12 mouse cellular contexts compared by ENCODE assay signal in the genomic region with DNA sequence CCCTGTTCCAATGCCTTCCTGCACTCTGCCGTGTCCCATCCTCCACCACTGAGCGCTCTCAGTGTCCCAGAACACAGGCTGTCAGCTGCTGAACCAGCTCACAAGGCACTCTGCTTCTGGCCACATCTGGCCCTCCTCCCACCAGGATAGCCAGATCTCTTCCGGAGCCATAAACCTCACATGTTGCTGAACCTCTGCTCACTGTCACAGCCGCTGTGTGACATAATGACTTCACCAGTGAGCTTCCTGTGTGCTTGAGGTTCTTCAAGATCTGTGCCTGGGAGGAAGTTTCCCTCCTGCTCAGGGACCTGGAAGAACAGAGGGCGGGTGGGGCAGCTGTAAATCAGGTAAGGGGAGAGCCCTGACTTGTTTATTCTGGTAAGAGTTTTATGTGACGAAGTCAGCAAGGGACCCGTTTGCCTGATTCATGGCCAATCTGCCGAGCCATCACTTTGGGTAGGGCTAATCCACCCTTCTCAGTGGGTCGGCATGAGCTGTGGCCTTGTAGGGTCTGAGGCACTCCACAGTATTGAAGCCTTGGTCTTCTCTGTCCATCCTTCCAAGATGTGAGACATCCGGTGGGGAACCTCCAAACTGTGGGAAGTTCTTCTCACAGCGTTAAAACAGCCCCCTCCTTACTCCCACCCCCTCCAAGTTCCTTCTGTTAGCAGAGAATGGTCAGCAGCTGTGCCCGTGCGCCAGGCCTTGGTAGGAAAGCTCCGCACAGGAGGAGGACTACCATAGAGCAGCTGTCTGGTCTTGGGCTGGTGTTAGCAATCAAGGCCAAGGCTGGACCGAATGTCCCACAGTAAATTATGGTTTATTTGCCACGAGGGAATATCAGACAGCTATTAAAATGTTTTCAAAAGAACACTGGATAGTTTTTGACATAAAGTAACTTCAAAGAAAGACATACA. TPM values are rescaled to one million over a fixed set of nuclear protein-coding genes. Genes with fewer than 3 reads are reported as not detected.
A peak's percentile ranks its signal among the peaks of the same experiment; 100 is the strongest.
DNase-seq lines count a peak whose midpoint lies in the region; ATAC-seq and TF ChIP-seq lines count a peak whose summit lies in the region.
"Had no signal": no experiment of that assay in that cellular context is flagged by ENCODE, and none has a peak within 500 bp of the region (broad histone marks: within the 10 kb centered on the region; RNA-seq: fewer than 3 reads in every experiment).

No protein-coding gene starts in this region.

- intact Hi-C loops in left cerebral cortex, postnatal 14 days (cut with DNase I) = no loop called here

- peaks cover 18% of the 10 kb centered on the region for H3K4me1 ChIP-seq in neural tube, embryonic 15.5 days
- H3K4me1 ChIP-seq in heart, embryonic 12.5 days (replicated peaks) = peaks cover 10% of the 10 kb centered on the region; the same call in 1 of the 2 replicates
- H3K4me1 ChIP-seq in midbrain, postnatal 0 days (ENCODE audit: insufficient read depth, low read length) = no peaks in the 10 kb centered on the region
- H3K4me1 ChIP-seq: heart, embryonic 15.5 days had no signal

- H3K4me2 ChIP-seq in neural tube, embryonic 15.5 days = no peak overlapping the region
- H3K4me2 ChIP-seq in heart, embryonic 12.5 days = no peak overlapping the region
- H3K4me2 ChIP-seq in midbrain, postnatal 0 days (ENCODE audit: low read depth, low read length, poor library complexity, severe bottlenecking) = no peak overlapping the region
- H3K4me2 ChIP-seq: heart, embryonic 15.5 days had no signal

- DNase-seq in neural tube, embryonic 10.5 days (ENCODE audit: extremely low spot score, low spot score) = peak; percentile 45
- DNase-seq in kidney, postnatal 10 days = peak; percentile 56
- peak; percentile 17 to 27 for DNase-seq in thymus, postnatal 36 days
- DNase-seq in midbrain, postnatal 0 days (ENCODE audit: low spot score) = no peak
- no peak for DNase-seq in lung, postnatal 4 days
- DNase-seq in left cerebral cortex, postnatal 14 days (ENCODE audit: low spot score in 2 of 2) = no peak
- DNase-seq: midbrain, embryonic 14.5 days had no signal

- no peaks in the 10 kb centered on the region for H3K9me3 ChIP-seq in neural tube, embryonic 15.5 days (replicated peaks)
- no peaks in the 10 kb centered on the region for H3K9me3 ChIP-seq in heart, embryonic 12.5 days (replicated peaks)
- H3K9me3 ChIP-seq in midbrain, postnatal 0 days (ENCODE audit: low read length) = no peaks in the 10 kb centered on the region
- H3K9me3 ChIP-seq: heart, embryonic 15.5 days had no signal

- WGBS in neural tube, embryonic 15.5 days = 50% methylated on average over 16 of the region's 16 CpGs
- 56% methylated on average over 16 of the region's 16 CpGs for WGBS in heart, embryonic 12.5 days
- WGBS in midbrain, postnatal 0 days = 80% methylated on average over 16 of the region's 16 CpGs

- H3K27me3 ChIP-seq in neural tube, embryonic 15.5 days (replicated peaks) = no peaks in the 10 kb centered on the region
- no peaks in the 10 kb centered on the region; the same call in 1 of the 2 replicates for H3K27me3 ChIP-seq in heart, embryonic 12.5 days (replicated peaks)
- no peaks in the 10 kb centered on the region for H3K27me3 ChIP-seq in midbrain, postnatal 0 days (ENCODE audit: insufficient read depth, low read length)
- H3K27me3 ChIP-seq: heart, embryonic 15.5 days had no signal

- H3K27ac ChIP-seq in neural tube, embryonic 15.5 days (replicated peaks) = no peak overlapping the region
- H3K27ac ChIP-seq in heart, embryonic 12.5 days (ENCODE audit: poor library complexity, severe bottlenecking) = no peak overlapping the region
- H3K27ac ChIP-seq in midbrain, postnatal 0 days (ENCODE audit: low read depth, low read length) = no peak overlapping the region
- H3K27ac ChIP-seq: heart, embryonic 15.5 days; left cerebral cortex, adult 2 months had no signal

- H3K4me3 ChIP-seq in neural tube, embryonic 15.5 days (replicated peaks) = no peak overlapping the region
- no peak overlapping the region for H3K4me3 ChIP-seq in heart, embryonic 12.5 days
- H3K4me3 ChIP-seq in midbrain, postnatal 0 days (ENCODE audit: low read depth, low read length) = no peak overlapping the region
- H3K4me3 ChIP-seq: heart, embryonic 15.5 days; left cerebral cortex, adult 2 months had no signal

- no peaks in the 10 kb centered on the region for H3K36me3 ChIP-seq in neural tube, embryonic 15.5 days
- H3K36me3 ChIP-seq in heart, embryonic 12.5 days = no peaks in the 10 kb centered on the region
- H3K36me3 ChIP-seq in midbrain, postnatal 0 days (ENCODE audit: insufficient read depth, low read length) = no peaks in the 10 kb centered on the region
- H3K36me3 ChIP-seq: heart, embryonic 15.5 days had no signal

- no peak overlapping the region for H3K9ac ChIP-seq in neural tube, embryonic 15.5 days (replicated peaks)
- no peak overlapping the region for H3K9ac ChIP-seq in heart, embryonic 12.5 days
- no peak overlapping the region for H3K9ac ChIP-seq in midbrain, postnatal 0 days (replicated peaks; ENCODE audit: low read length, poor library complexity, severe bottlenecking)
- H3K9ac ChIP-seq: heart, embryonic 15.5 days had no signal

- ATAC-seq in neural tube, embryonic 15.5 days (ENCODE audit: low FRiP score) = no peak
- 0 out of 2 replicates have a peak, but pooled peaks have one; percentile 15 for ATAC-seq in heart, embryonic 12.5 days (ENCODE audit: insufficient number of reproducible peaks, low FRiP score)
- no peak for ATAC-seq in midbrain, postnatal 0 days (ENCODE audit: low FRiP score)

- TF ChIP-seq CTCF in midbrain, postnatal 0 days (IDR thresholded peaks at IDR 0.05) = no peak

RNA-seq across cellular contexts. Expression of a gene that starts 27.3 kb away (rescaled TPM):
- 1.5 and 2.1 TPM in 2 replicates for polyA plus RNA-seq in neural tube, embryonic 15.5 days (2015; fragmentation: Nextera tagmentation; extraction: Ambion mirVana)
- 4.3 and 4.4 TPM in 2 replicates for polyA plus RNA-seq in heart, embryonic 12.5 days (2016; fragmentation: Nextera tagmentation; extraction: Ambion mirVana)
- 3.0 and 4.0 TPM in 2 replicates for total RNA-seq in midbrain, postnatal 0 days (2014; rRNA removed)
- polyA plus RNA-seq in midbrain, postnatal 0 days (2015; fragmentation: Nextera tagmentation; extraction: Ambion mirVana) = 2.5 and 2.9 TPM in 2 replicates
- total RNA-seq in left cerebral cortex, postnatal 14 days (2021) = 1 to 10 TPM; 2.8 to 2.9 TPM
- total RNA-seq: ES-E14 had no signal

RNA-seq across cellular contexts. Expression of a gene that starts 54.5 kb away (rescaled TPM):
- polyA plus RNA-seq in neural tube, embryonic 15.5 days (2015; fragmentation: Nextera tagmentation; extraction: Ambion mirVana) = 8.3 and 12.0 TPM in 2 replicates
- polyA plus RNA-seq in heart, embryonic 12.5 days (2016; fragmentation: Nextera tagmentation; extraction: Ambion mirVana) = 9.1 and 10.0 TPM in 2 replicates
- total RNA-seq in midbrain, postnatal 0 days (2014; rRNA removed) = 11.0 and 19.7 TPM in 2 replicates
- 11.5 and 11.7 TPM in 2 replicates for polyA plus RNA-seq in midbrain, postnatal 0 days (2015; fragmentation: Nextera tagmentation; extraction: Ambion mirVana)
- total RNA-seq in left cerebral cortex, postnatal 14 days (2021) = 10 to 100 TPM in 1 of 2 experiments, 1 to 10 TPM in 1; 9.4 to 11.1 TPM

Comparison
In these comparisons a context has a peak if more than half of its experiments do, and no peak if none do; other contexts are left out.
1. DNase-seq: peak in neural tube, embryonic 10.5 days (single experiment), kidney, postnatal 10 days (single experiment) and thymus, postnatal 36 days (2 of 2); none in midbrain, postnatal 0 days (single experiment), lung, postnatal 4 days (0 of 2) and left cerebral cortex, postnatal 14 days (0 of 2).